Mouse (Mus musculus) forebrain, embryonic 11.5 days (tissue): ENCODE measurements around the gene Tspan15. TPM values are rescaled to one million over a fixed set of nuclear protein-coding genes. Genes with fewer than 3 reads are reported as not detected.

Source experiments
- ATAC-seq: fragments of 200-750 bp; cut with Nextera tagmentation; replicated peaks from 2 replicates; pipeline ENCODE4 v1.8.0; 2017; ENCODE audit warnings: moderate TSS enrichment; ENCODE audit not compliant: low FRiP score
- DNase-seq: peaks from one replicate; pipeline ENCODE4 v3.0.0-alpha.2; 2017; ENCODE audit warnings: low spot score
- H3K27ac ChIP-seq: fragments of 300-500 bp; sonication (generic); 2 replicates; pipeline ENCODE4 v1.5.1; 2014; ENCODE audit warnings: low read depth, low read length
- H3K27me3 ChIP-seq: fragments of 300-500 bp; sonication (generic); 2 replicates; pipeline ENCODE4 v1.6.1; 2014; ENCODE audit warnings: mild to moderate bottlenecking, low read length, mixed read lengths; ENCODE audit not compliant: control insufficient read depth, insufficient read depth
- H3K36me3 ChIP-seq: fragments of 300-500 bp; sonication (generic); 2 replicates; pipeline ENCODE4 v1.6.1; 2014; ENCODE audit warnings: mild to moderate bottlenecking, low read length, moderate library complexity, mixed read lengths; ENCODE audit not compliant: control insufficient read depth, insufficient read depth
- H3K4me1 ChIP-seq: fragments of 300-500 bp; sonication (generic); replicated peaks from 2 replicates; pipeline ENCODE4 v1.6.1; 2014; ENCODE audit warnings: low read length, mixed read lengths; ENCODE audit not compliant: control insufficient read depth, insufficient read depth
- H3K4me2 ChIP-seq: fragments of 300-500 bp; sonication (generic); 2 replicates; pipeline ENCODE4 v1.6.1; 2014; ENCODE audit warnings: low read depth, mild to moderate bottlenecking, low read length, moderate library complexity, mixed read lengths; ENCODE audit not compliant: severe bottlenecking
- H3K4me3 ChIP-seq: fragments of 300-500 bp; sonication (generic); 2 replicates; pipeline ENCODE4 v1.5.1; 2014; ENCODE audit warnings: low read depth, low read length
- H3K9ac ChIP-seq: fragments of 300-500 bp; sonication (generic); 2 replicates; pipeline ENCODE4 v1.6.1; 2014; ENCODE audit warnings: low read length
- H3K9me3 ChIP-seq: fragments of 300-500 bp; sonication (generic); 2 replicates; pipeline ENCODE4 v1.6.1; 2016; ENCODE audit warnings: low read length, mixed read lengths; ENCODE audit not compliant: control insufficient read depth
- WGBS: fragments of 180-500 bp; shearing (Covaris S2); extraction: QIAGEN DNeasy Blood & Tissue Kit; methylation state at CpG from one replicate; pipeline ENCODE4 v1.1.7; 2014; 5-methylcytosine and 5-hydroxymethylcytosine counted together
- microRNA-seq: library from miRNA; unstranded; fragments of <30 nt; microRNA quantifications from one replicate; pipeline ENCODE4, GENCODE M21; 2016; ENCODE audit not compliant: insufficient number of aligned reads
- polyA plus RNA-seq: library from polyadenylated mRNA; unstranded; fragments of >200 nt; fragmentation: Nextera tagmentation; extraction: Ambion mirVana; gene quantifications from 2 replicates; pipeline ENCODE4 v1.2.1, GENCODE M21; 2014

Gene Tspan15
- polyA plus RNA-seq, 1 experiment from 2014 or later = 15.5 TPM

DNA sequence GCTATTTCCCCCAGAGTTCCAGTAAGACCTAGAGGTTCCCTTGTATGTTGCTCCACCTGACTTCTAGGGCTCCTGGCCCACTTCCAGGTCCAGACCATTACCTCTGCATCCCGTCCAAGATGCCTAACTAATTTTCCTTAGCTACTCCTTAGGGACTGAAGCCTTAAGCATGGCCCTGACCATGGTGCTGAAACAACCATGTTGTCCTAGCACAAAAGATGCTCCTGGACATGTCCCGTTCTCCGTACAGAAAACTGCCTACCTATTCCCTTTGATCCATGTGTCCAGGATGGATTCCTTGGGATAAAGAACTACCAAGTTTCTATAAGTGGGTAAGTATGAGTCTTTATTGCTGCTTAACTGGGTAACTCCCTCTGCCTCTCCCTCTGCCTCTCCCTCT, 93.0 kb downstream of the Tspan15 start:
- no peak overlapping the region for H3K27ac ChIP-seq
- 0 out of 2 replicates have a peak, but pooled peaks cover 2% of the 10 kb centered on the region for H3K4me1 ChIP-seq
- no peak overlapping the region for H3K4me3 ChIP-seq
- no peaks in the 10 kb centered on the region for H3K9me3 ChIP-seq
- 27% methylated on average over 3 of the region's 3 CpGs for WGBS
- ATAC-seq (no peak), DNase-seq (no peak)
- peaks cover 38% of the 10 kb centered on the region for H3K27me3 ChIP-seq
- no peak overlapping the region for H3K4me2 ChIP-seq
- no peaks in the 10 kb centered on the region for H3K36me3 ChIP-seq
- no peak overlapping the region for H3K9ac ChIP-seq

DNA sequence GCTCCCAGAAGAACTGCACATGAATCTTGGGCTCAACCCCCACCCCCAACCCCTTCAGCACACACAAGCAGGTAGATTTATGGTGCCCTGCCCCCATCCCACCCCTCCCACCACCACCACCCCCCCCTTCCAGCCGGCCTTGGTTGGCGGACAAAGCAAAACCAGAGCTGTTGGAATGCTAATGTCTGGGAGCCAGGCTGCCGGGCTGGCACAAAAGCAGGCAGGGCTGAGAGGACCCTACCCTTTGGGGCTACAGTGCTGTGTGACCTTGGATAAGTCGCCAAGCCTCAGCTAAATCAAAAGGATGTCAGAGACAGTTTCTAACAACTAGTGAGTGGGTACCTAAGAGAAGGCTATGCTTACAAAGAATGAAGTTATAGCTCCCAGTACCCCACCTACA, 93.9 kb downstream of the Tspan15 start:
- no peaks in the 10 kb centered on the region for H3K9me3 ChIP-seq
- peaks cover 47% of the 10 kb centered on the region for H3K27me3 ChIP-seq
- no peak overlapping the region for H3K4me3 ChIP-seq
- no peak overlapping the region for H3K4me2 ChIP-seq
- H3K27ac ChIP-seq = no peak overlapping the region
- DNase-seq (no peak), ATAC-seq (no peak)
- H3K4me1 ChIP-seq = 0 out of 2 replicates have a peak, but pooled peaks cover 2% of the 10 kb centered on the region
- WGBS = 7% methylated on average over 4 of the region's 4 CpGs
- H3K9ac ChIP-seq = no peak overlapping the region
- H3K36me3 ChIP-seq = no peaks in the 10 kb centered on the region

DNA sequence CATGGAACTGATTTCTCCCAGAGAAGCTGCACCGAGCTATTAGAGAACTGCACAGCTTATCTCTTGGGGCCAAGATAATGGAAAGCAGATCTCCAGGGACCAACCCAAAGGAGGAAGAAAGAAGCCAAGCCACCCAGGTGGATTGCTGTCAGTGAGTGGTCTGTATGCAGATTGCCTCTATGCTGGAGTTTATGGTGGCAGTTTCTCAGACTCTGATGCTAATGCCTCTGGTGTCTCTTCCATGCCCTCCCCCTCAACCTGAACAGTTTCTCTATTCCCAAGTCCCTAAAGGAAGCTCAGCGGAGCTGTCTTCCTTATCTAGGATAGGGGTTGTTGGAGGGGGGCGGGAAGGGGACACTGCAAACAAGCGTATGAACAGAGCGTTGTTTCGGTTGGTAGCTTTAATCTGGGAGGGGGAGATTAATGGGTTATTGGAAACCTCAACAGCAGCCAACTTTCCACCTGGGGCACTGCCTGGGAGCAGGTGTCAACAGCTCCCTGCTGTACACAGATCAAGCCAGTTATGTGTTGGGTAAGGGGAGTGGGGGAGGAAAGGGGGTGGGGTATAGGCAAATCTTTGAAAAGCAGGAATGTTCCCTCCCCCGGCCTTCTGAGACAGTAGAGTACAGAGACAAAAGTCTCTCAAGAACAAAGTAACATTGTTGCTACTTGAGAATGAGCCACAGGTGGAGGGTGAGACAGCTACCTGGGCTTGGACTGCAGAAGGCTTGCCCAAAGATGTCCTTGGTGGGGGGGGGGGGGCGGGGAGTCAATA, 95.2 kb downstream of the Tspan15 start:
- DNase-seq = no peak
- Histone ChIP-seq H3K9ac (no peak overlapping the region), H3K4me3 (no peak overlapping the region), H3K27ac (no peak overlapping the region), H3K4me2 (no peak overlapping the region), H3K9me3 (no peaks in the 10 kb centered on the region), H3K27me3 (peaks cover 59% of the 10 kb centered on the region), H3K4me1 (0 out of 2 replicates have a peak, but pooled peaks cover 2% of the 10 kb centered on the region), H3K36me3 (no peaks in the 10 kb centered on the region)
- ATAC-seq = no peak
- WGBS = under 1% methylated on average over 8 of the region's 8 CpGs

Small RNA genes lying within 50 kb of the gene (microRNA-seq; reads per million reads assigned to microRNA genes)
- not detected for gene Mir7662

Other genes with a start within 250 kb of the Tspan15 start
- gene Neurog3, start 98.2 kb downstream of the Tspan15 start, polyA plus RNA-seq = 0.23 and 0.48 TPM in 2 replicates
- gene Fam241b, start 87.3 kb downstream of the Tspan15 start, polyA plus RNA-seq = 8.0 and 9.3 TPM in 2 replicates
- not detected in 2 replicates for gene Tacr2, start 21.2 kb upstream of the Tspan15 start, polyA plus RNA-seq
- 25.9 and 28.2 TPM in 2 replicates for gene Hk1, start 148.7 kb upstream of the Tspan15 start, polyA plus RNA-seq
- 0.25 TPM in 1 of 2 replicates, not detected in the other for gene Hkdc1, start 191.2 kb upstream of the Tspan15 start, polyA plus RNA-seq
- gene 4930507D05Rik, start 218.2 kb upstream of the Tspan15 start, polyA plus RNA-seq = 0.35 and 0.87 TPM in 2 replicates
- 31.2 and 33.5 TPM in 2 replicates for gene Supv3l1, start 218.5 kb upstream of the Tspan15 start, polyA plus RNA-seq